Mouse (Mus musculus): Measurements from ENCODE around the gene Filip1l.
A peak's percentile ranks its signal among the peaks of the same experiment; 100 is the strongest.

Gene Filip1l

DNA sequence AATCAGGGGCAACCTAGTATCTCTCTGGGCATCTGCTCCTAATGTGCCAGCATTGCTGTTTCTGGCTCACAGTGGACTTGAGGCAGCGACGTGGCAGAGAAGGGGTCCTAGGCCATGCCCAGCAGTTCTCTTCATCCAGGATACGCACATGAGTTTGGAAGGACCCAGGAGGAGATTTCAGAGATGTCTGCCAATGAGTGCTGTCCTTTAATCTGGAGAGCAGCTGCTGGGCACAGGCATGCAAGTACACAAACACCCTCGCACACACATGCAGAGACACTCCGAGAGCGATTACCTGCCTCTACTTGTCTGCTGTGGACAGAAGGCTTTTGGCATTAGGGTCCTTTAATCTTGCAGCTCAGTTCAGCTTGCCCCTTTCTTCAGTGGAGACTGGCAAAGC is at the start of gene Filip1l:
Filip1l (plus strand) TSS at position 343 of the 400 bp plus-strand sequence.
- no peak for DNase-seq (ENCODE audit: extremely low read depth, low read depth)

DNA sequence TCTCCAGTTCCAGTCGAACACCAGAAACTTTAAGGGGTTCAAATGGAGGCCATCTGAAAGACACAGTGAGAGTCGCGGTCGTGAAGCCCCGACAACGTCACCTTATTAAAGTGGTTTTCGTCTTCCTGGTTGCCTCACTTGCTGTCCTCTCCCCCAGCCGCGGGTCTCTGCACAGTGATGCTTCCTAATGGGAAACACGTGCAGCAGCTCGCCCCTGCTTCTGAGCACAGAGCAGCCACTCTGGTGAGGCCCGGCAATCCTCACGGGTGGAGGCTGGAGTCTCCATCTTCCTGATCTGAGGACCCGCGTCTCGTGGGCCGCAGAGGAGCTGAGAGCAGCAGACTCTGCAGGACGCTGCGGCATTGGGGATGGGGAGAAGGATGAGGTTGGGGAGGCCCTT is 49.2 kb upstream of the Filip1l start:
- DNase-seq (ENCODE audit: extremely low read depth, low read depth) = no peak

GRCm38 (mm10) chr16:57305463-57305862 is 47.4 kb upstream of the Filip1l start:
- no peak for DNase-seq (ENCODE audit: extremely low read depth, low read depth)

DNA sequence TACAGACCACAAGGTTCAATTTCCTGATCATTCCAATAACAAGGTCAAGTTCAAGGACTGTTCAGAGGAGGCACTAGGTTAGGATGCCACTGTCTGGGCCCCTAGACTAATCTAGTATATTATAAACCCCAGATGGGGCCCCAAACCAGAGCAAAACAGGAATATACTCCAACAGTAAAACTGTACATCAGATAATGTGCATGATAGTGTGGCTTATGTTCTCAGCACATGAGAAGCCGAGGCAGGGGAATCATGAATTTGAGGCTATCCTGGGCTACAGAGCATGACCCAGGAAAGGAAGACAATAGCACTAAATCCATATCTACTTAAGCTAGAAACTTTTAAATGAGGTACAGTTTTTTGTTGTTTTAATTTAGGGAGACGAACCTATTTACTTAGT is 40.8 kb upstream of the Filip1l start:
- no peak for DNase-seq (ENCODE audit: extremely low read depth, low read depth)

GRCm38 (mm10) chr16:57313487-57313886 is 39.4 kb upstream of the Filip1l start:
- no peak for DNase-seq (ENCODE audit: extremely low read depth, low read depth)

DNA sequence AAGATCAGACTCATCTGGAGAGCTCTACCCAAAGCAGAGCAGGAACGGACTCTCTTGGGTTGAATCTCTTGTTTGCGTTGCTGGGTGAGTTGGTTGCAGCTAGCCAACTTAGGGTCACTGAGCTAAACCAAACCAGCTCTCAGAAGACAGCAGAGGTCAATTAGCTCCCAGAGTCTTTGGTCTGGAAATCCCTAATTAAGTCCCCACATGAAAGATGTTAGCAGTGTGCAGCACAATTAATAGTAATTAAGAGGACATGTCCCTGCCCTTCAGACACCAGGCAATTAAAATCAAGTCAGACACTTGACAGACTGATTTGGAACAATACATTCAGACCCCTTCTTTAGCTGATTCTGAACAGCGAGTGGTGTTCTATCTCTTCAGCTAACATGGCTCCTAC is 38.7 kb upstream of the Filip1l start:
- DNase-seq (ENCODE audit: extremely low read depth, low read depth) = no peak

DNA sequence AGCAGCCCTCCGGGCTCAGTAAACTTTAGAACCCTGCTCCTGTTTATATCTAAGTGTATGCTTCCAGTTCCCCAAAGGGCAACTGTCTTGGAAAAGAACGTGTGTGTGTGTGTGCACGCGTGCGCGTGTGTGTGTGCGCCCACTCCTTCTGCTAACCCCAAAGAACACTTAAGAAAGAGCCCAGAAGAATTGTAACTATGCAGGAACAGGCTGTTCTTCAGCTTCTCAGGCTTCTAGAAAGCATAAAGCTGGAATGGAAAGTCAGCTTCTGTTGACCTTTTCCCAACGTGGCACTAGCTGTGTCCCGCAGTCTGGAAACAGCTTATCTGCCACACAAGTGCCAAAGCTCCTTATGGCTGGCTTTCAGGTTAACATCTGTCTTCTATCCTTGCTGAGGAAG is 37.9 kb upstream of the Filip1l start:
- no peak for DNase-seq (ENCODE audit: extremely low read depth, low read depth)

- DNase-seq (ENCODE audit: extremely low read depth, low read depth) = peak; percentile 1
Observed at GRCm38 (mm10) chr16:57317127-57317526, 35.8 kb upstream of the Filip1l start.

DNA sequence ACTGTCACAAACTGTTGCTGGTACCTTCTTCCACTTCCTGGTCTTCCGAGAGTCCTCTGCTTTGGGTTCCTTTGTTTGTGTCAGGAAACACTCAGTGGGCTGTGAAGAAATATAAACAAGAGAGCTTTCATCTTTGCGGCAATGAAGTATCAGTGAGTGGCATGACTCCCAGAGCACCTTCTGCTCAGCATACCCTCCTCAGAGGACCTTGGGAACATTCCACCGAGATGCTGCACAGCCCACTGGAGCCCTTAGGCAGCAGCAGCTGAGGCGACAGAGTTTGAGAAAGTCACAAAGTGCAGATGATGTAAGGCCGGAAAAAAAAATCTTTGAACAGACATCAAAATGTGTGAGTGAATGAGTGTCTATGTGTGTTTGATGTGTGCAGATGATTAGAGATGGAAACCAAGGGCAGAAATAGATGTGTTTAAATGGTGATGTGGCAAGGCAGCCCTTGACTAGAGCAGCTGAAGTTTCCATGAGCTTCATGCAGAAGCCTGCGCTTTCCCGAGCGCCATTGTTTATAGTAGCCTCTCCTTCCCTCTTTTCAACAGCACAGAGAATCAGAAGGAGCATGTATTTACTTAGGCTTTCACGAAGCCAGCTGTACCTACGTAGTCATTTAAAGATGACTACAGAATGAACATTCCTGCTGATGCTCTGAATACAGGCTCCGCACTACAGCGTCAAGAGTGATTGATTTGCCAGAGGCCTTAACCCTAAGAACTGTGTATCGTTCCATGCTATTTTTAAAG is 34.8 kb upstream of the Filip1l start:
- DNase-seq (ENCODE audit: extremely low read depth, low read depth) = no peak

DNA sequence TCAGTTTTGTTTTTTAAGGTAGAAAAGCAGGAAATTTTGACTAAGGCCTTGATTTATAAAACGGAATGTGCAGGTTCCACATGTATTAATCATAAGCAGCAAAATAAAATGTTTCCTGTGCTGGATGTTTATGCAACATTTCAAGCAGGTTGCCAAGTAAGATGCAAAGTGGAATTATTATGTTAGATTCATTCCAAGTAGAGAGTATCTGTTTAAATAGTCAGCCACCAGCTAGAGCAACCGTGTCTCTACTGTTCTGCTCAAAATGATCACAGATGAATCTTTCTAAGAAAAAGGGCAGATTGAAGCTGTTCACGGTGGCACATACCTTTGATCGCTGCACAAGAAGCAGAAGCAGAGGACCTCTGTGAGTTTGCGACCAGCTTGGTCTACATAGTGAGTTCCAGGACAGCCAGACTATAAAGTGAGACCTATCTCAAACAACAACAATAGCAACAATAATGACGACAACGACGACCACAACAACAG is 34.2 kb upstream of the Filip1l start:
- DNase-seq (ENCODE audit: extremely low read depth, low read depth) = no peak

- no peak for DNase-seq (ENCODE audit: extremely low read depth, low read depth)
Observed at GRCm38 (mm10) chr16:57319284-57320124, 33.4 kb upstream of the Filip1l start.

DNA sequence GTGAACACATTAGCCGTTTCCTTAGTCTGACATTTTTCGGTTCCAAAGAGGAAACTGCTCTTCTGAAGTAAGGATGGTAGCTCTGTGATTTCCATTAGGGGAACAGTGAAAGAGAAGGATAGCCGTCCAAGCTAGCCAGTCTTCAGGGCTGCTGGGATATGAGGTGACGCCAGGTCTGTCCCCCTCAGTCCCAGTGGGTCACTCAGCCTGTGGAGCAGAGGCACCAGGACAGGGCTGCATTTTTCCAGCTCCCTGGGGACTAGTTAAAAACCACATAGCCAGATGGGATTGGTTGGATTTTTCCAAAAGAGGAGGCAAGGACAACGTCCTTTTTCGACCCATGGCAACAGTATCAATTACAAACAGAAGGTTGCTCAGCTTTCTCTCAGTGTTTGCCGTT is 25.9 kb upstream of the Filip1l start:
- no peak for DNase-seq (ENCODE audit: extremely low read depth, low read depth)

GRCm38 (mm10) chr16:57329028-57329427 is 23.9 kb upstream of the Filip1l start:
- no peak for DNase-seq (ENCODE audit: extremely low read depth, low read depth)

- no peak for DNase-seq (ENCODE audit: extremely low read depth, low read depth)
Observed at GRCm38 (mm10) chr16:57330111-57330510, 22.8 kb upstream of the Filip1l start.

- no peak for DNase-seq (ENCODE audit: extremely low read depth, low read depth)
Observed at GRCm38 (mm10) chr16:57332301-57332700, 20.6 kb upstream of the Filip1l start.

- DNase-seq (ENCODE audit: extremely low read depth, low read depth) = no peak
Observed at GRCm38 (mm10) chr16:57336770-57337423, 16.0 kb upstream of the Filip1l start.

DNA sequence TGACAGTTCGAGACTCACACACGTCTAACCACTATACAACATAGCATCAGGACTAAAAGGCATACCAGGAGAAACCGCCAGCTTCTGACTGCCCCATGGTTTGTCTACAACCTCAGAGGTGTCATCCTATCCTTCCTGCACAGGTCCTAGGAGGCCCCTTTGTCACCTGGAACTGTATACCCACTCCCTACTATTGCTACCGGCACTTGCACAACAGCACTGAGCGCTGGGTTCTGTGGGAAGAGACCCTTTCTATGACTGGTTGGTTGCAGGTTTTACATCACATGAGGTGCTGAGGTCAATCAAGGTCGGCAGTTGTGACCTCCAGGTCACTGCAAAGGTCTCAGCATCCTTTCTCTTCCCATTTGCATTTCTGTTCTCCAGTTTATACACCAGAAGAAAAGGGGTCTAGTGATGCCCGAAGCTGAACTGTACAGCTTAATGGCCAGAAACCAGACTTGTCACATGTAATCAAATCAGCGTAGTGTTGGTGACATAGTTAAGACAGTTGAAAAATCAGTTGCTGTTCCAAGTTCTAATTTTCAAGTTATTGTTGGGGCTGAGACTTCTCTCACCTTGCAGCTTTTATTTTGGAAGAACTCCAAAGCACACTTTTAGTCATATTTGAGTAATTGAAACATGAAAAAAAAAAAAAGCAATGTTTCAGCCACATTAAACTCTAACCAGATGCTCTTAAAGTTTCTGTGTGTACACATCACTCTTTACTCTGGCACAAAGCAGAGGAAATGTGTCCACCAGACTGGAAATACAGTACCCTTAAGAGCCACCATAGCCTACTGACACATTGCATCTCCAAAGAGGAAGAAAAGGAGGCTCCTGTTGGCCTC is 12.9 kb upstream of the Filip1l start:
- DNase-seq (ENCODE audit: extremely low read depth, low read depth) = no peak

GRCm38 (mm10) chr16:57340613-57340898 is 12.3 kb upstream of the Filip1l start:
- DNase-seq (ENCODE audit: extremely low read depth, low read depth) = no peak

DNA sequence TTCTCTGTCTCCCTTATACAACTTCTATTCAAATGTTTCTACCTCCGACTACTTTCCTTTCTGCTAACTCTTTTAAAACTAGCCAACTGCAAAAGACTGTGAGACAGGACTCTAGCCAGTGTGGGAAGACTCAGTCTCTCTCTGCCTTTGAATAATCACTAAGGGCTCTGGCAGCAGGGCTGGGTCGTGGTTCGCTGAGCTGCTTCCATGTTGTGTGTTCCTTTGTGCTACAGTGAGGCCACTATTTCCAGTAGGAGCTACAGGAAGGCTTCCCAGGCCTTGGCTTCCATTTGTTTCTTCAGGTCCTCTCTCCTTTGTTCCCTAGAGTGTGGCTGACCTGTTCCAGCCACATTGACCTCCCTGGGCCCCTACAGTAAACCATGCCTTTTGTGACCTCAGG is 6.6 kb upstream of the Filip1l start:
- DNase-seq (ENCODE audit: extremely low read depth, low read depth) = no peak

- no peak for DNase-seq (ENCODE audit: extremely low read depth, low read depth)
Observed at GRCm38 (mm10) chr16:57349039-57349438, 3.9 kb upstream of the Filip1l start.

- DNase-seq (ENCODE audit: extremely low read depth, low read depth) = no peak
Observed at GRCm38 (mm10) chr16:57349689-57350088, 3.2 kb upstream of the Filip1l start.

Data from MEL-GATA-1-ER (cell line).